Mouse (Mus musculus): Measurements from ENCODE around the gene Sv2a. TPM values are rescaled to one million over a fixed set of nuclear protein-coding genes. Genes with fewer than 3 reads are reported as not detected.
A peak's percentile ranks its signal among the peaks of the same experiment; 100 is the strongest.

Sv2a gene
- total RNA-seq (2021): 100 to 1,000 TPM; 448 to 477 TPM
- long read RNA-seq, experiment 1, full-length matches to known transcripts: 278 of 403 reads
- long read RNA-seq, experiment 1, partial matches to known transcripts: 114 of 403 reads
- long read RNA-seq, experiment 1, other reads (novel, unspliced or antisense): 11 of 403 reads
- long read RNA-seq, experiment 2, full-length matches to known transcripts: 222 of 361 reads
- long read RNA-seq, experiment 2, partial matches to known transcripts: 126 of 361 reads
- long read RNA-seq, experiment 2, other reads (novel, unspliced or antisense): 13 of 361 reads

GRCm38 (mm10) chr3:96180727-96181477 is at the start of gene Sv2a:
Gene Sv2a, plus strand, starts transcription at chr3:96181151.
- intact Hi-C loops (cut with DNase I): no loop called here
- peak; percentile 65 to 74 for DNase-seq (ENCODE audit: low spot score in 2 of 2)

- intact Hi-C loops (cut with DNase I): no loop called here
- DNase-seq (ENCODE audit: low spot score in 2 of 2): no peak
Measured at GRCm38 (mm10) chr3:96132478-96132877, 48.5 kb upstream of the Sv2a start.

DNA sequence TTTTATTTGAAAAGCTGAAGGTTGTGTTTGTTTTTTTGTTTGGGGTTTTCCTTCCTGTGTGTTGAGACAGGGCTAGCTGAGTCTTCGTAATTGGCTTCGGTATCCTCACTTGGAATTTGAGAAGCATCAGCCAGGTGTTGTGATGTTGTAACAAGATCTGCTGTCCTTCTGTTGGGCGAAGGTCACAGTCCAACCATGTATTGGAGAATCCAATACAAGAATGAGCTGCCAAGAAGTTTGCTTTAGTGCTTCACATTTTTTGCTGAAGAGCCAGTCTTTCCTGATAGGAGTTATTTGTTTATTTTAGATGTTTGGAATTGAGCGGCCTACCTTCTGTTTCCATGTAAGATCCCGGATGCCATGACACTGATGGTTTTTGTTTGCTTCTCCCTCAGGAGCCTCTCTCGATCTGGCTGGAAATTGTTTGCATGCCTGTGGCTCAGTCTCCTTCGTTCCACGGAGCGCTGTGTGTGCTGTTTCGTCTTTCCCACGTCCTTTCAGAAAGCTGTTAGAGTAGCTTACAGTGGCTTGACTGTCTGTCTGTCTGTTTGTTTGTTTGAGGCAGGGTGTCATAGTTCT is 47.5 kb upstream of the Sv2a start:
- intact Hi-C loops (cut with DNase I): no loop called here
- DNase-seq (ENCODE audit: low spot score in 2 of 2): no peak

DNA sequence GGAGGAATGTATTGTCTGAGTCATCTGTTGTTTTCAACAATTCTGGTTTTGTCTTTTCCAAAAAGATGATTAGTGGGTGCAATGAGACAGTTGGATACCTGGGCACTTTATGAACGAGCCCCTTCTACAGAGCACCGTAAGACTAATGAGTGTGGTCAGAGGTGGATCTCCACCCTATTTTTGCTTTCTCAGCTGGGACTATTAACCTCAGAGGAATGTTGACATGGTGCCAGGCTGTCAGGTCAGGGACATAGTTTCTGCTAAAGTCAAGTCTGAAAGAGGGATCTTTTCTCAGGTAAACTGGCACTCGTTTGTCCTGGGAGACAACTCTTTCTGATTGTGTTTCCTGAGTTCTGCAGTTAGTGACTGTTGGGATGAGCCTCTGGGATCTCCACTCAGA is 45.9 kb upstream of the Sv2a start:
- no peak for DNase-seq (ENCODE audit: low spot score in 2 of 2)
- intact Hi-C loops (cut with DNase I): no loop called here

DNA sequence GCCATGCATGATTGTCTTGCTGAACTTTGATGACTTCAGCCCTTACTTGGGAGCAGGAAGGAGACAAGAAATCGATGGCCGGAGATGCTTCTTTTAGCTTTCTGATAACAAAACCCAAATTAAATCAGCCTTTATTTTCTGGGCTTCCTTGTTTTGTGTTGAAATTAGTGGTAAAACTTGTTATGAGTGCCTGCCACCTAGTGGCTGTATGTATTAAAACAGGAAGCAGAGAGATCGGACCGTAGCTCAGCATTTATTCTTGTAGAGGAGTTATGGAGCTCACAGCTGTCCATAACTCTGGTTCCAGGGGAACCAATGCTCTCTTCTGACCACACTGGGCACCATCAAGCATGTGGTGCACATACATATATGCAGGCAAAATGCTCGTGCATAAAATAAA is 33.0 kb upstream of the Sv2a start:
- intact Hi-C loops (cut with DNase I): loop anchor here (2.0 to 10.0 kb wide), 2 partner anchors 81 to 183 kb away; no protein-coding TSS in a partner anchor
- DNase-seq (ENCODE audit: low spot score in 2 of 2): peak; percentile 78 to 82

DNA sequence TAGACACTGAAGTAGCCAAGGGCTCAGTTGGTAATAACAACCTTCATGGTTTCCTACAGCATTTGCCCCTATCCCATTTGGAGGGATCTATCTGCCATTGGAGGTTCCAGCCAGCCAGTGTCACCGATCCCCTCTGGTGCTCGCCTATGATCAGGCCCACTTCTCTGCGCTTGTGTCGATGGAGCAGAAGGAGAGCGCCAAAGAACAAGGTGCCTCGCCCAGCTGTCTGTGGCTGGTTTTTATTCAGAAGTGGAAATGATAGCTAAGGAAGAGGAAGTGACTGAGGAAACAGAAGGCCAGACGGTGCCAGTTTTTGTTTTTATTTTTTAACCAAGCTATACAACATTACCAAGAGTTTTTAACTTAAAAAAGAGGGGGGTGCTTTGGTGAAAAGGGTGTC is 29.1 kb upstream of the Sv2a start:
- intact Hi-C loops (cut with DNase I): no loop called here
- DNase-seq (ENCODE audit: low spot score in 2 of 2): no peak

GRCm38 (mm10) chr3:96152611-96153010 is 28.3 kb upstream of the Sv2a start:
- no peak for DNase-seq (ENCODE audit: low spot score in 2 of 2)

DNA sequence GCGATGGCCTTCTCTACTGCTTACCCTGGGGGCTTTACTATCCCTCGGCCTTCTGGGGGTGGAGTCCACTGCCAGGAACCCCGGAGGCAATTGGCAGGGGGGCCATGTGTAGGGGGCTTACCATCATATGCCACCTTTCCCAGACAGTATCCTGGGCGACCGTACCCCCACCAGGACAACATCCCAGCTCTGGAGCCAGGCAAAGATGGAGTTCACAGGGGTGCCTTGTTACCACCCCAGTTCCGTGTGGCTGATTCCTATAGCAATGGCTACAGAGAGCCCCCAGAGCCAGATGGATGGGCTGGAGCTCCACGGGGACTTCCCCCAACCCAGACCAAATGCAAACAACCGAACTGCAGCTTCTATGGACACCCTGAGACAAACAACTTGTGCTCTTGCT is 25.4 kb upstream of the Sv2a start:
- DNase-seq (ENCODE audit: low spot score in 2 of 2): no peak
- intact Hi-C loops (cut with DNase I): no loop called here

More at GRCm38 (mm10) chr3:96152611-96153010, 28.3 kb upstream of the Sv2a start:
- intact Hi-C loops (cut with DNase I): no loop called here

GRCm38 (mm10) chr3:96159820-96160219 is 21.1 kb upstream of the Sv2a start:
- intact Hi-C loops (cut with DNase I): no loop called here
- DNase-seq (ENCODE audit: low spot score in 2 of 2): no peak

GRCm38 (mm10) chr3:96160222-96160802 is 20.6 kb upstream of the Sv2a start:
- intact Hi-C loops (cut with DNase I): no loop called here
- peak; percentile 37 to 63 for DNase-seq (ENCODE audit: low spot score in 2 of 2)

DNA sequence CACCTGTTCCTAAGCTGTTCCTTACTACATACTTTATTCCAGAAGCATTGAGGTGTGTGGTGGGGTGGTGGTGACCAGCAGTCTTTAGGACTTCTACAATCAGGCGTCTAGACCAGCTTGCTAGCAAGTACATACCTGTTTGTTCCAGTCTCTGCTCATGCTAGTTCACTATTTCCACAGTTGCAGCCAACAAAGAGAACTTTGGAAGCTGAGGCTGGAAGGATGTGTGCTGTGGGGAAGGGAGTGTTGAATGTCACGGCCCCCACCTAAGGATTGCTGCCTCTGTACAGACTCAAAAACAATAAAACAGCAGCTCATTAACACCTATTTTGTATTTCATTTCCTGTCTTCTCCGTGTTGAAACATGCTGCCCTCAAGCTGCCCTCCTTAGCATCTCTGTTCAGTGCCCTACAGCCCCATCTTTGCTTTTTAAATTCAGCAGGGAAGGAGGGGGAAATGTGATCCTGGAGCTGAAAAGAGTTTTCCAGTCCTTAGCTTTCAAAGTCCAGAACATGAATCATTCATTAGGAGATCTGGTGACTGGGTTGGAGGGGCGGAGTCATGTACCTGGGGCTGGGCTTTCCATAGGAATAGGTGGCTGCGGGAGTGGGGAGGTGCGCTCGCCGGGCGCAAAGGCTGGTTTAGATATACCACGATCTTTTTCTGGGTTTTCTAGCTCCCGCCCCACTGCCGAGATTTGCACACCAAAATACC is 20.0 kb upstream of the Sv2a start:
- DNase-seq (ENCODE audit: low spot score in 2 of 2): peak; percentile 56 to 60
- intact Hi-C loops (cut with DNase I): no loop called here

GRCm38 (mm10) chr3:96161869-96162840 is 18.8 kb upstream of the Sv2a start, which contains the start of gene Mtmr11:
Gene Mtmr11, plus strand, starts transcription at chr3:96162004.
- DNase-seq (ENCODE audit: low spot score in 2 of 2): no peak
- intact Hi-C loops (cut with DNase I): no loop called here

DNA sequence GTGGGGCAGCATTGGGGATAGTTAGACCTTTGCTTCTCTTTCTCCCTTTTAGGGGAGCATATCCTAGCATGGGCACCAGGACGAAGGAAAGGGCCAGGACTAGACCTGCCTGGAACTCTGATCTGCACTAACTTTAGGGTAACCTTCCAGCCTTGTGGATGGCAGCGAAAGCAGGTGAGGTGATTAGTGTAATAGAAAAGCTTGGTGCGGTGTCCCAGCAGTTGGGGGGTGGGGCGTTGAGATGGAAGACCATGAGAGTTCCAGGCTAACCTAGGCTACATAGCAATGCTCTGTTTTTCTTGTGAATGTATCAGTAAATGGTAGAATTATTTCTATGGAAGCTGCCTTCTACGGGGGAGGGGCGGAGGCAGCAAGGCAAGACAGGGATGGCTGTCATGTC is 17.9 kb upstream of the Sv2a start:
- DNase-seq (ENCODE audit: low spot score in 2 of 2): no peak
- intact Hi-C loops (cut with DNase I): no loop called here

GRCm38 (mm10) chr3:96168466-96169158 is 12.3 kb upstream of the Sv2a start:
- DNase-seq (ENCODE audit: low spot score in 2 of 2): no peak
- intact Hi-C loops (cut with DNase I): no loop called here

GRCm38 (mm10) chr3:96170276-96170675 is 10.7 kb upstream of the Sv2a start:
- no peak for DNase-seq (ENCODE audit: low spot score in 2 of 2)
- intact Hi-C loops (cut with DNase I): no loop called here

DNA sequence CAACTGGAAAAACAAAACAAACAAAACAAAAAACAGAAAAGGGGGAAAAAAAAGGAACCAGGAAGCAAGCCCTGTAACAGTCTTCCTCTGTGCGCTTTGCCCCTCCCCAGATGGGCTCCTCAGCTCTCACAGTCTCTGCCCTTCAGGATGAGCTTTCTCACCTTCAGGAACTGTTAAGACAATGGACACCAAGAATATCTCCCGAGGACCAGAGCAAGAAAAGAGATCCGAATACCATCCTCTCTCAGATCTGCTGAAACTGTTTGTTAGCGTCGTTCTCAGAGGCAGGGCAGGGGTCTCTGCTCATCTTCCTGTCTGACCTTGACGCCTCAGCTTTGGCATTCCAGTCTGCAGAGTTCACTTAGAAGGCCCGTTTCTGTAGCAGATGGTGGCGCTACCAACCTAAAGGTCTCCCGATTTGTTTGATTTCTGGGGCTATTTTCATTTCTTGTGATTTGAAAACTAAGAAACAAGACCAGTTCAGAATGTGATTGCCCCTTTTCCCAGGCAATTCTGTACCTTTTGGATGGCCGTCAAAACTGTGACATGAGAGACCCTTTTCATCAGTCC is 9.9 kb upstream of the Sv2a start:
- intact Hi-C loops (cut with DNase I): no loop called here
- no peak for DNase-seq (ENCODE audit: low spot score in 2 of 2)

DNA sequence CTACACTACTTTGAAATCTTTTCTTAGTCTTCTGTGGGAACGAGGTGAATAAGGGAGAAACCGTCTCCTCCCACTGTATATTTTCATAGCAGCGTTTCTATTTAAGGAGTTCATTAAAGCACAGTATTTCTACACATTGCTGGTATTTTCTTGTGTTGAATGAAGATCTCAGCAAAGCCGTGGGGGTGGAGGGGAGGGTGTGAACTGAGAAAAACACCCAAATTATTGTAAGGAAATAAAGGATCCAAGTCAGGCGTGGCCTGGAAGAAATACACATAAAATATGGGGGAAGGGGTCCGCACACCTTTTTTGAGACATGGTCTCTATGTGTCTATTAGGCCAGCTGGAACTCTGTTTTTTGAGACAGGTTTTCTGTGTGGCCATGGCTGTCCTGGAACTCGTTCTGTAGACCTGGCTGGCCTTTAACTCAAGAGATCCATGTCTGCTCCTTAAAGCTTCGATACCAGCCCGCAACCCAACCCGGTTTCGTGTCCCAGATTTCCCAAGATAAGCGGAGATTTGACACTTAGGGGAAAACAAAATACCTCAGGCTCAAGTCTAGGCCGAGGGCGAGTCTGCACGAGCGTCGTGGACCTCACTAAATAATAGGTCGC is 9.3 kb upstream of the Sv2a start:
- peak; percentile 42 to 50 for DNase-seq (ENCODE audit: low spot score in 2 of 2)
- intact Hi-C loops (cut with DNase I): no loop called here
